Mouse (Mus musculus) urinary bladder, postnatal 36 days (tissue): ENCODE measurements around the gene Gls.

Experiments used
- DNase-seq, 2 experiments: peaks; one replicate each; pipeline ENCODE4 v3.0.0; 2022; ENCODE audit warnings: low spot score in 2 of 2, mixed read lengths in 1 of 2

Gls gene

GRCm38 (mm10) chr1:52233143-52233713 lies at the start of gene Gls:
Gene Gls (minus strand): TSS chr1:52233232.
- peak; percentile 90 to 96 for DNase-seq

DNA sequence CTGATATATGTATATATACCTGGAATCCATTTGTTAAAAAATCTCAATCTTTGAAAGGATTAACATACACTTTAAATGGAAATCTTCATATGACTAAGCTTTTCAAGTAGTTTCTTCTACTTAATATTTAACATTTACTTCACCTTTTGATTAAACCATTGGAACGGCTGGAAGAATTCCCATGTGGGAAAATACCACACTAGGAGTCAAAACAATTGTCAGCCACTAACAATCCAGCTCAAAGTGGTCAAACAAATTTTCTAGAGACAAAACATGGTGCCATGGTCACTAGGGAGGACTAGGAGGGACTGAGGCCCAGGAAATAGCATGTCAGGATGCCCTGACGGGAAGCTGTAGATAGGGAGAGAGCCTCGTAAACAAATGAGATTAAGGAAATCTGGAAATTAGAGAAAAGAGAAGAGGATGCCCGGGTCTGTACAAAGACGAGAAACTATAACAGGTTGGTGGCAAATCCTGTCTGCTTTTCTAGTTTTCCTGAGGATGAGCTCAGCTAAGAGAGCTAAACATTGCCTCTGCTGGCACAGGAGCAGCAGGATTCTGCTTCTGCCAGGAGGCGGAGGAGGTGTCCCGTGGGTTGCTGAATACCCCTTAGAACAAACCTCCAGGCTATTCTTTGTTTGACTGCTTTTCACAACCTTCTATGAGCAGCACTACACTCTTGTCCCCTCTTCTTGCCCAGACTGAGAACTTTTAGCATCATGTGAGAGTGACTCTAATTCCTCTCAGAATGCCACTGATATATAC lies 47.0 kb upstream of the Gls start:
- no peak for DNase-seq

DNA sequence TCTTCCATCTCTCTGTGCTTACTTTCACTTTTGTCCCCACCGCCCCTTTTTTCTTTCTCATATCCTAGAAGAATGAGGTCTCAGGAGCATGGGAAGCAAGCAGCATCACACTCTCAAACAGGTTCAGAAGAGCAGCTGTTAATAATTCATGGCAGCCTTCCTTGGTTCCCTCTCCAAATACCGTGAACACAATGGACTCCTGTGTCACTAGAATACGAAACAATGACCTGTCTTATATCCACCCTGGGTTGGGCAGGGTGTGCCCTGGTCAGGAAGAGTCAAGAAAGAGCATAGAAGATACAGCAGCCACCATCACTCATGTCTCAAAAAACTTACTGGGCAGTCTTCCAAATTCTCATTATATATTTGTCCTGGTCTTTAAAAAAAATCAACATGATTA lies 46.3 kb upstream of the Gls start:
- DNase-seq: no peak

- peak in 1 of 2 experiments; percentile 14 for DNase-seq
Observed at GRCm38 (mm10) chr1:52278073-52278472, 45.0 kb upstream of the Gls start.

- DNase-seq: no peak
Observed at GRCm38 (mm10) chr1:52274210-52274609, 41.2 kb upstream of the Gls start.

DNA sequence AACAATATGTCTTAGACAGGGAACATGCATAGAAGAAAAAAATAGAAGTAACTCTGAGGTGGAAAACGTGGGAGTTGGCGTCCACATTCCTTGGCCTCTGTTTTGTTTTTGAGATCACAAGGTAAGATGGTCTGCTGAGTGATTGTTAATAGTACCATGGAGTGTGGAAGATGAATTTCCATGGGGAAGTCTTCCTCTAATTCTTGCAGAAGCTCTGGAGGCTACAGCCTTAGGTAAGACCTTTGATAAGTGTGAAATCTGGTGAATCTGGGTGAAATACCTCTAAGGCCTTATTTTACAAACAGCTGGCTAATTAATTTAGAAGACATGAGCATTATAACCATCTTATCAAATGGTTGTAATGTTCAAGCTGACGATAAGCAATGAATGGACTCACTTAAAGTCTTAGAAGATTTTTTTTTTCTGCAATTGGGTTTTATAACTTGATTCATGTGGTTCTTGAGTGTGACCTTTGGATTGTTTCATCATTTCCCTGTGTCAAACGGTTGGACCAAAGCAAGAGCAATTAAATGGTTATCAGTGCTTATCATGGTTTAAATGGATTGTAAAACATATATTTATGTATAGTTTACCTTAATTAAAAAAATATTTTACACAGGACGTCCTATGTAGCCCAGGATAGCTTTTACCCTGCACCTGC lies 39.1 kb upstream of the Gls start:
- no peak for DNase-seq

GRCm38 (mm10) chr1:52270354-52270753 lies 37.3 kb upstream of the Gls start:
- no peak for DNase-seq

DNA sequence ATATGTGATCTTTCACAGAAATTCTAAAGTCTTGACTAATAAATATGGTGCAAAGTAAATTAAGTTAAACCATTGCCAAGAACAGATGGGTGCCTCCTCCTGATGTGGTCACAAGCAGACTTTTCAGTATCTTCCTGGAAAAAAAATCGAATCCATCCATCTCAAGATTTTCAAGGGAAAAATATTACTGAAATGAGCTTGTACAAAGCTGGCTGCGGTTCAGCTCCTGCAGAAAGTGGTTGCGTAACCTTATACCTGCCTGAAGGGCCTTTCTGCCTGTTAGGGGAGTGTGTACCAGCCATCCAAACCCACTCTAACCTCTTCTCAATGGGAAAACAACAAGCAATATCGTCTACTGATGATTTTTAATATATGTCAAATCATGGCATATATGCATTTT lies 36.6 kb upstream of the Gls start:
- no peak for DNase-seq

- DNase-seq: no peak
Observed at GRCm38 (mm10) chr1:52268006-52268405, 35.0 kb upstream of the Gls start.

DNA sequence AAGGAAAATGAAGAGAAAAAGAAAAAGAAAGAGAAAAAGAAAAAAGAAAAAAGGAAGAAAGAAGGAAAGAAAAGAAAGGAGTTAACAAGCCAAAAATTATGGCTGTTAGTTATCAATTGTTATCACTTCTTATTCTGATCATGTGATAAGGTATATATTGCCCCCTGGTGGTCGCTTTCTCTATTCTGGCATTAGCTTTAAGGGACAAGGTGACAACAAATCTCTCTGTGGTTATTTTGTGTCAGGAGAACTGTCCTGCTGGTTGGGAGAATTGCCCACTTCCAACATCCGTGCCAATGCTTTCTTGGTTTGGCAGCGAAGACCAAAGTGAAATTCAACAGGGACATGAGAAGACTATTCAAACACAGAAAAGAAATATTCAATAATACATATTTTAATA lies 34.6 kb upstream of the Gls start:
- peak in 1 of 2 experiments; percentile 17 for DNase-seq

- no peak for DNase-seq
Observed at GRCm38 (mm10) chr1:52265886-52266516, 33.0 kb upstream of the Gls start.

DNA sequence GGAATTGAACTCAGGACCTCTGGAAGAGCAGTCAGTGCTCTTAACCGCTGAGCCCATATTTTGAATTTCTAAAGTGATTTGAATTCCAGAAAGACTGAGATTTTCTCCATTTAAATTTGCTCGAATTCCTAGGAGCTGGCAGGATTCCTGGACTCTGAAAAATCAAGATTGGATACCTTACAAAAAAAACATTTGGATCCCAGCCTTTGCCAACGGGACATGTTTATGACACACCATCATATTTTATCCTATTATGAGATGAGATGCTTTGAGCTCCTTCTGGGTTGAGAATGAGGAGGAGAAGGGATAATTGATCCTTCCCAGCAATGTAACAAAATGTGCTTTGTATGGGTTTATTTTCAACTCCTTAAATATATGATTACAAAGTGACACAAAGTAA lies 31.3 kb upstream of the Gls start:
- DNase-seq: no peak

DNA sequence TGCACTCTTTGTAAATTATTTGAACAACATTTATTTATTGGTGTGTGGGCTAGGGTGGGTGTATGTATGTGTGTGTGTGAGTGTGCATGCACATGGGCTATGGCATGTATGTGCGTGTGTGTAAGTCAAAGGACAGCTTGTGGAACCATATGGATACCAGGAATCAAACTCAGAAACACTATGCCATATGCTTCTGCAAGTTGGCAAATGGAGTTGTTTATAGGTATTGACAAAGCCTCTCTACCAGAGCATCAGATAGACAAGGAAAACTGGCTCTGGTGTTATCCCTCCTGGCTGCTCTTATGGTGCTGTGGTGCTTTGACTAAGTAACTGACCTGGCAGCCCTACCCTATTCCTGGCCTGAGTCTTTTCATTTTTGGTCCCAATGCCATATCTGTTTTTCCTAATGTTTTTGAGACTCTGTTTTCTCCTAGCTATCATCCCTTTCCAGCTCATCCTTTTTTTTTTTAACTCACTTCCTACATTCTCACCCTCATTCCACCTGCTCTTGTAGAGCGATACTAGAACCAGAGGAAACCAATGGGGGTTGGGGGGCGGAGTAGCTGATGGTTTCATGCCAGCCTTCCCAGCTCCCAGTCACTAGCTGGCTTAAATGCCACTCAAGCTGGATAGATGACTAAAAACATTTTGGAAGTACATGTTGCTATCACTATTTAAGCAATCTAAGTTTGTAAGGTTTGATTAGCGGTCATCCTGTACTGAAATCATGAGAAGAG lies 27.5 kb upstream of the Gls start:
- no peak for DNase-seq

GRCm38 (mm10) chr1:52258006-52258749 lies 25.1 kb upstream of the Gls start:
- DNase-seq: no peak

DNA sequence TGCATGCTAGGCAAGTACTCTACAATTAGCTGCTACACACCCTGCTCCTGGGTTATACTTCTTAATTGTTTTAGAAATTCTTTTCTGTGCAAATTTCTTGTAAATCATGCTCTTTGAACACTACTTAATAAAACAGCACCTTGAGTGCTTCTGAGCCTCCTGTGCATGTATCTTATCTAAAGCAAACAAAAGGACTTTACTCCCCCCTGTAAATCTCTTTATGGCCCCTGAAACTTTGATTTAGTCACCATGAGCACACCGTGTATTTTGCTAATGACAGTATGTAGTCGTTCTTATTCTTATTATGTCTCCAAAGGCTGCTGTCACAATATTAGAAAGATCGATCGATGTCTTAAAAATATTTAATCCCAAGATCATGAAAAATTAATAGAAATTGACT lies 23.9 kb upstream of the Gls start:
- DNase-seq: no peak

- no peak for DNase-seq
Observed at GRCm38 (mm10) chr1:52256194-52256593, 23.2 kb upstream of the Gls start.

DNA sequence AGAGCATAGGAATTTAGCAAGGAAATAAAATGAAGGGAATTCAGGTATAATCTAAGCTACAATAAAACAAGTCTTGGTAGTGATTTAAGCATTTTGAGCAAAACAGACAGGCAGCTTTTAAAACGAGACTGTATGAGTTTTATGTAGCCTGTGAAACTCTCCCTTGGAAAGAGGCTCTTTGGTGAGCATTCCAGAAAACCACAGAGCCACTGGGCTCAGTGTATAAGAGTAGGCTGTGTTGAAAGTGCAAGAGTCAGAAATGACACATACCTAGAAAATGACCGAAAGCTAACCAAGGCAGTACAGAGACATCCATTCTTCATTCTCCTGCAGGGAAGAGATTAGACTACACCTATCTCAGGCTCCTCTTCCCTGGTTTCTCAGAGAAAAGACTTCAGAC lies 21.4 kb upstream of the Gls start:
- no peak for DNase-seq

DNA sequence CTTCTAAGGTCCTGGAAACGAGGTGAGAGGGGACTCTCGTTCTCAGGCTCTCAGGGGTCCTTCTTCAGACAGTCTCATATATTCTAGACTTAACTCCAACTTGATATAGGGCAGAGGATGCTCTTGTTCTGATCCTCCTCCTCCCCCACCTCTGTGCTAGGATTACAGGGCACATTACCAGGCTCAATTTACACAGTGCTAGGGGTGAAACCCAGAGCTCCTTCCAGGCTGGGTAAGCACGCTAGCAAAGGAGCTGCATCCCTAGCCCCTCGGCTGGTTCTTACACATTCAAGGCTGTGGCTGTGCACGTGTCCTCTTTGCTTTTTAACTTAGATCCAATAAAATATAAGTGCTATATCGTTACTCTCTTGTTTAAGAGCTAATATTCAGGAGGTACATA lies 20.4 kb upstream of the Gls start:
- DNase-seq: no peak

- no peak for DNase-seq
Observed at GRCm38 (mm10) chr1:52252447-52252846, 19.4 kb upstream of the Gls start.

GRCm38 (mm10) chr1:52251038-52251735 lies 18.2 kb upstream of the Gls start:
- no peak for DNase-seq
